Mouse (Mus musculus) bone marrow macrophage, adult 2 months (primary cell): Measurements from ENCODE around the gene Srsf10.

ENCODE experiments used
- CTCF ChIP-seq: IDR thresholded peaks from 2 replicates; pipeline ENCODE4 v1.5.1; 2012; ENCODE audit warnings: low read depth, mild to moderate bottlenecking, low read length, moderate library complexity
- POLR2A ChIP-seq: IDR thresholded peaks from 2 replicates; pipeline ENCODE4 v1.6.1; 2012; ENCODE audit warnings: mild to moderate bottlenecking, low read depth, low read length, borderline replicate concordance

DNA sequence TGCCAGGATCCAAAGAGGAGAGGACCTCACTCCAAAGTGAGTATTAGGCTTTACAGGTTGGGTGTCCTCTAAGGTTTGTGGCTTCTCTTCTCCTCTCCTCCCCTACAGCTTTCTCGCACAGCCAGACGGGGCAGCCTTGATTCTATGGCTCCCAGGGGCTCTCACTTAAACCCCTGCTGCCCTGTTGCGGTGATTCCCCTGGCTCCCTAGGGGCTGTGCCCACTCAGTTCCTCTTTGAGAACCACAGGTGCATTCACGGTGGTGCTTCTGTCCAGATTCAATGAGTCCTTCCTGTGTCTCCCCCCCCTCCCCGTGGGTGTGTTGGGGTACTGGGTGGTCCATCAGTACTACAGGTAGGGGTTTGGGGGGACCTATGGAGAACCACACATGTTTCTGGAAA, 44.5 kb downstream of the Srsf10 start:
- no peak for TF ChIP-seq CTCF
- no peak for TF ChIP-seq POLR2A
